Mouse (Mus musculus) liver, adult 2 months (tissue): ENCODE measurements at regions not wholly inside any gene's neighbourhood (a gene's known extent, or its start where the extent isn't known, plus 50 kb on each side); places are given as distances from the start of the nearest gene placed in this dataset.

ENCODE experiments used
- DNase-seq: peaks from one replicate; pipeline ENCODE4 v3.0.0-alpha.2; 2011; ENCODE audit warnings: low read depth, low spot score; ENCODE audit errors: extremely low read depth
- H3K27ac ChIP-seq: fragments of 200-500 bp; replicated peaks from 2 replicates; pipeline ENCODE4 v1.5.1; 2012; ENCODE audit warnings: low read depth, mild to moderate bottlenecking, control low read depth, inconsistent platforms, low read length; ENCODE audit not compliant: insufficient read depth
- H3K27me3 ChIP-seq: fragments of 200-500 bp; 2 replicates; pipeline ENCODE4 v1.6.1; 2012; ENCODE audit warnings: mild to moderate bottlenecking, moderate library complexity, low read length, inconsistent platforms; ENCODE audit not compliant: control insufficient read depth, insufficient read depth
- H3K36me3 ChIP-seq: fragments of 200-500 bp; 2 replicates; pipeline ENCODE4 v1.6.1; 2012; ENCODE audit warnings: low read length, inconsistent platforms; ENCODE audit not compliant: control insufficient read depth, insufficient read depth
- H3K4me1 ChIP-seq: fragments of 200-500 bp; 2 replicates; pipeline ENCODE4 v1.6.1; 2011; ENCODE audit warnings: low read length; ENCODE audit not compliant: control insufficient read depth, insufficient read depth
- H3K4me3 ChIP-seq: fragments of 200-500 bp; 2 replicates; pipeline ENCODE4 v1.5.1; 2011; ENCODE audit warnings: low read depth, mild to moderate bottlenecking, control low read depth, low read length, moderate library complexity; ENCODE audit not compliant: insufficient read depth
- H3K79me2 ChIP-seq: fragments of 200-500 bp; 2 replicates; pipeline ENCODE4 v1.6.1; 2012; ENCODE audit warnings: inconsistent platforms, mild to moderate bottlenecking, low read length, moderate library complexity; ENCODE audit not compliant: control insufficient read depth, insufficient read depth
- H3K9ac ChIP-seq: fragments of 200-500 bp; 2 replicates; pipeline ENCODE4 v1.6.1; 2012; ENCODE audit warnings: low read depth, mild to moderate bottlenecking, control low read depth, inconsistent platforms, low read length
- CTCF ChIP-seq: fragments of 200-500 bp; IDR thresholded peaks from 2 replicates; pipeline ENCODE4 v1.5.1; 2011; ENCODE audit warnings: low read depth, low read length, control low read depth
- POLR2A ChIP-seq: fragments of 200-500 bp; IDR thresholded peaks from 2 replicates; pipeline ENCODE4 v1.6.1; 2011; ENCODE audit warnings: low read length, control low read depth; ENCODE audit not compliant: insufficient read depth; ENCODE audit errors: extremely low read depth
- WGBS: fragments of 180-500 bp; shearing (Covaris S2); methylation state at CpG from one replicate; pipeline ENCODE4 v1.1.7; 2018; 5-methylcytosine and 5-hydroxymethylcytosine counted together

- Histone ChIP-seq H3K4me3 (no peak overlapping the region), H3K9ac (no peak overlapping the region), H3K27ac (no peak overlapping the region), H3K36me3 (no peaks in the 10 kb centered on the region), H3K4me1 (no peaks in the 10 kb centered on the region), H3K79me2 (no peaks in the 10 kb centered on the region), H3K27me3 (no peaks in the 10 kb centered on the region)
- no peak for DNase-seq
- TF ChIP-seq POLR2A (no peak), CTCF (no peak)
- WGBS = 70% methylated on average over 3 of the region's 3 CpGs
These were observed 298.5 kb downstream of the Ipmk start for GRCm38 (mm10) chr10:71646071-71646470.

- Histone ChIP-seq H3K9ac (no peak overlapping the region), H3K27ac (no peak overlapping the region), H3K4me1 (no peaks in the 10 kb centered on the region), H3K4me3 (no peak overlapping the region), H3K36me3 (no peaks in the 10 kb centered on the region), H3K79me2 (no peaks in the 10 kb centered on the region), H3K27me3 (no peaks in the 10 kb centered on the region)
- 46% methylated on average over 7 of the region's 7 CpGs for WGBS
- TF ChIP-seq CTCF (no peak), POLR2A (no peak)
- no peak for DNase-seq
These were observed 310.0 kb downstream of the Ipmk start for GRCm38 (mm10) chr10:71657525-71657924.

DNA sequence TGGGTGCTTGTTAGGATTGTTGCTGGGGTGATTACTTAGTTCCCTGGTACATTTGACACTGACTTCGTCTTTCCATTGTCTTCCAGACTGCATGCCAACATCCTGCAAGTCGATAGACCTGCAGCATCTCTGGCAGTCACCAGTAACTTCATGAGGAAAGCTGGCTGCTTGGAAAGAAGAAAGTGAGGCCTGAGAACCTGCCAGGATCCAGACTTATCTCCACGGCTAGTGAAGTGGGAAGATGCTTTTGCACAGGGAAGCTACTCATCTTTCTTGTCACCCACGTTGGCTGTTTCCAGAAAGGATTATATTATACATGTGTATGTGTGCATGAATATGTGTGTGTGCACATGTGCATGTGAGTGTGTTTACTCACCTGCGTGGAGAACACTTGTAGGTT lies 316.0 kb downstream of the Ipmk start:
- Histone ChIP-seq H3K79me2 (no peaks in the 10 kb centered on the region), H3K4me1 (no peaks in the 10 kb centered on the region), H3K27ac (no peak overlapping the region), H3K4me3 (no peak overlapping the region), H3K36me3 (no peaks in the 10 kb centered on the region), H3K9ac (no peak overlapping the region), H3K27me3 (no peaks in the 10 kb centered on the region)
- no peak for DNase-seq
- 76% methylated on average over 5 of the region's 5 CpGs for WGBS
- TF ChIP-seq POLR2A = no peak
- TF ChIP-seq CTCF = no peak

DNA sequence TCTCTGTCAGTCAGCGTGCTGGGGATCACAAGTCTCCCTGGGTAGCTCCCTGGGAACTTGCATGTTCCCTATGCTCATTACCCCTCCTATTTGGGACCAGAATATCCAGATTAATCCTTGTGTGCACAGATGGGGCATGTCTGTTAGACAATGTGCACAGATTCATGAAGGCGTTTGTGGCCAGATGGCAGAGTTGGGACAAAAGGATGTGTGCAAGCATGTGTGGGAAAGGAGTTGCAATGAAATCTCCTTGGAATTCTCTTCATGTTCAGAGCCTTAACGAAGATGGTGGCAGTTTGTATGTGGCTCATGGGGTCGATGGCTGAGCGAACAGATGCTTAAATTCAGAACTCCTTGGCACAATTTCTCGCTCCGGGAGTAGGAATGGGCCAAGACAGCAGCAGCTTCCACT lies 319.6 kb downstream of the Ipmk start:
- no peak overlapping the region for H3K27ac ChIP-seq
- no peak for DNase-seq
- no peak overlapping the region for H3K9ac ChIP-seq
- H3K36me3 ChIP-seq = no peaks in the 10 kb centered on the region
- H3K27me3 ChIP-seq = no peaks in the 10 kb centered on the region
- H3K4me1 ChIP-seq = no peaks in the 10 kb centered on the region
- no peaks in the 10 kb centered on the region for H3K79me2 ChIP-seq
- TF ChIP-seq POLR2A = no peak
- TF ChIP-seq CTCF = no peak
- WGBS = 84% methylated on average over 7 of the region's 7 CpGs
- no peak overlapping the region for H3K4me3 ChIP-seq

DNA sequence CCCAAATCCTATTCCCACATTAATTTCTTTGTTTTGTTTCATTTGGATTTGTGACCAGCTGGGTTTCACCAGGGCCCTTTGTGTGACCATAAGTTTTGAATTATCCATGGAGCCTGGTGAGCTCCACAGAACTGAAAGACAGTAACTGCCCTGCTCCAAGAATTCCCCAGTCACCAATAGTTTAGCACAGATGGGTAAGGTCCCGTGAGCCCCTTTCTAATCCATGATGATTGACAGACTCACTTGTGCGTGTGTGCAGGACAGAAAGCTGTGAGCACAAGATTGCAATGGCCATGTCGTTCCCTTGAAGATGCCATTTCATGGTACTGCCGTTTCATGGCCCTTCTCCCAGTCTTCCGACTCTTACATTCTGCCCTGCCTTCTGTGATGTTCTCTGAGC lies 331.7 kb downstream of the Ipmk start:
- Histone ChIP-seq H3K36me3 (no peaks in the 10 kb centered on the region), H3K4me3 (no peak overlapping the region), H3K4me1 (no peaks in the 10 kb centered on the region), H3K27ac (no peak overlapping the region), H3K27me3 (no peaks in the 10 kb centered on the region), H3K79me2 (no peaks in the 10 kb centered on the region), H3K9ac (no peak overlapping the region)
- WGBS = 86% methylated on average over 5 of the region's 5 CpGs
- TF ChIP-seq POLR2A (no peak), CTCF (no peak)
- no peak for DNase-seq

- Histone ChIP-seq H3K27me3 (no peaks in the 10 kb centered on the region), H3K4me3 (no peak overlapping the region), H3K4me1 (no peaks in the 10 kb centered on the region), H3K36me3 (no peaks in the 10 kb centered on the region), H3K9ac (no peak overlapping the region), H3K27ac (no peak overlapping the region), H3K79me2 (no peaks in the 10 kb centered on the region)
- 83% methylated on average over 2 of the region's 2 CpGs for WGBS
- no peak for DNase-seq
- TF ChIP-seq CTCF = no peak
- no peak for TF ChIP-seq POLR2A
These were observed 365.9 kb downstream of the Ipmk start for GRCm38 (mm10) chr10:71713456-71713855.
